Mouse (Mus musculus) mesoderm, embryonic 11.5 days (tissue): ENCODE data around the gene Raf1.
A peak's percentile ranks its signal among the peaks of the same experiment; 100 is the strongest.

Experiments used
- DNase-seq: peaks from one replicate; pipeline ENCODE4 v3.0.0-alpha.2; 2012; ENCODE audit warnings: low read depth, low spot score

The Raf1 gene

DNA sequence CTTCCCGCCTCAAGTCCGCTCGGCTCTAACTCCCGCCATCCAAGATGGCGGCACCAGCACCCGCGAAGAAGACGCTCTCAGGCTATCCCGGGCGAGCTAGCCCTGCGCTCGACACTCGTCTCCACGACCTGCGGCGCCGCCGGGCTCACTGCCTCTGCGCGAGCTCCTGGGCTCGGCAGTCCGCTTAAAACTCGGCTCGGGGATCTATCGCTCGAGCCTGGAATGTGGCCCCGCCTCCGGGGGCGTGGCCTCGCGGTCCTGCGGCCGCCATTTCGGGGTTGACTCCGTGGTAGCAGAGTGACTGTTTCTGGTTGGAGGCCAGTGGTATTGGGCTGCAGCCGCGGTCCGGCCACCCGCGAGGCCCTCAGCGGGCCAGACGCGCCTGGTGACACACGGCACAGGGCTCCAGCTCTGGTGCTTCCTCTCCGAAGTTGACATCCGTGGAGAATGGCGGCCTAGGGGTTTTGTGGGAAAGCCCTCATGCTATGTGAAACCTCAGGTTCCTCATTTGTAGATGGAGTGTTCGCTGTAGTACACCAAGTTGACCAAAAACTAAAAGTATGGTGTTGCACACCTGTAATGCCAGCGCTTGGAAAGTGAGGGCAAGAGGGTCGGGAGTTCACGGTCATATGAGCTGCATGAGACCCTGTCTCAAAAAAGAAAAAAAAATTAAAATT is at the start of gene Raf1:
Gene Raf1, minus strand, starts transcription at position 184 of the 677 bp plus-strand sequence.
- DNase-seq: peak; percentile 99

DNA sequence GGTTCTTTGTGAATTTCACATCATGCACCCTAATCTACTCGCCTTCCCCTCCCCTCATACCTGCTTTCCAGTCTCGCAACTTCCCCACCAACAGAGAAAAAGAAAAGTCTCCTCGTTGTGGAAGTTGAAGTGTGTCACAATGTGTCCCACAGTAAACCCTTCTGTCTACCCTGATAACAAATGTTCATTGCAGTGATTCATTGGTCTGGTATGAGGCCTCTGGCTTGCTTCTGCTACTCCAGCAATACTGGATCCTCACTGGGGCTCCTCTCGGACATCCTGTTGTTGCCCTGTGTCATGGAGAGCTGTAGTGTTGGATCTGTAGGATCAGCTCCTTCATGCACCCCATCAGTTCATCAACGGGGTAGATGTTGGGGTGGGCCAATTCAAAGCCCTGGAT is 45.8 kb upstream of the Raf1 start:
- DNase-seq: no peak

DNA sequence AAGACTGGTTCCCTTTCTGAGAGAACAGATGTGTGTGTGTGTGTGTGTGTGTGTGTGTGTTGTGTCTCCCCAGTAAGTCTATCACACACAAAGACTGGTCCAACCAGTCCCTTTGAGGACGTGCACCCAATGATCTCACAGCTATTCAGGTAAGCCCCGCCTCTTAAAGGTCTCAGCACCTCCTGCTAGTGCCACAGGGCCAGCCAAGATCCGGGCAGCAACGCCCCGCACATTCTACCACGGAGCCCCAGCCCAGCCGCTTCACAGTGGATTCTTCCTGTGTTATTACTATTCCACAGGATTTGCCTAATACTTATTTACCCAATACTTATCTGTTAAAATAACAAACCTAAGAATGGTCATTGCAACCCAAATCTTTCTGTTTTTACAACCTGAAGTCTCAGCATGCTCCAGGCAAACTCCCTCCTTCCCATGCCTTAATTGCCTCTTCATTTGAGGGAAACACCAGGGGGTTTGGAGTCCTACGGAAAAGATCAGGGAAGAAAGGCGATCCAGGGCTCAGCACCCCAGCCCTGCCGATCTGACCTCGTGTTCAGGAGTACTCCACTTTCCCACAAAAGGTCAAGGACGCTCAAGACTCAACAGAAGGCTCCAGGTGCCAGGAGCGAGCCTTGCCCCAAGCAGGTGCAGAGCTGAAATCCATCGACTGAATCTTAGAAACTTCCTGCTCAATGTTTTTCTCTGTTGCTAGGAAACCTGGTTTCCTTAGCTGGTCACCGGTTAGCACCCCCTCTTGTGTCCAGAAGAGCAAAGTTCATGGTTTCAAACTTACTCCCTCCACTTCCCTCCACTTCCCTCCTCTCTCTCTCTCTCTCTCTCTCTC is 41.5 kb upstream of the Raf1 start:
- peak; percentile 72 for DNase-seq

DNA sequence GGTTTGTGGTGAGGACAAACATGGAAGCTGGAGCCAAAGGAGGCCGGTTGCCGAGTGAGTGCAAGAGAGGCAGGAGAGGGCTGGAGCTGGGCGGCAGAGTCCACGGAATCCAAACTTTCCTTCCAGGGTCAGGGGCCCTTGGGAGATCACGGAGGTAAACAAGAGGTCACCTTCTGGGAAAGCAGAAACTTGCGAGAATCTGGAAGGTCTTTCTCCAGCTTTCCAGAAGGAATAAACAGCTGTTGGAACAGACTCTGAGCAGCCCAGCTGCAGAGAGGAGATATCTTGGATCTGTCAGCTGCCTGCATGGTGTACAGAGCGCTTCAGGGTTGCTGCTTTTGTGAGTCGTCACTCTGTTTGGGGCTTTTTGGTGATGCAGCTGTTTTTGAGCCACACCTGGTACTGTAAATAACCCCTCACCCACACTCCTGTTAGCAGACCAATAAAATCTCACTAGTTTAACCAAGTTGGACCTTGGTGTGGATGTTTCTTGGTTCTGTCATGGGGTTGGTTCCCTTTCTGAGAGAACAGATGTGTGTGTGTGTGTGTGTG is 40.7 kb upstream of the Raf1 start:
- DNase-seq: no peak

DNA sequence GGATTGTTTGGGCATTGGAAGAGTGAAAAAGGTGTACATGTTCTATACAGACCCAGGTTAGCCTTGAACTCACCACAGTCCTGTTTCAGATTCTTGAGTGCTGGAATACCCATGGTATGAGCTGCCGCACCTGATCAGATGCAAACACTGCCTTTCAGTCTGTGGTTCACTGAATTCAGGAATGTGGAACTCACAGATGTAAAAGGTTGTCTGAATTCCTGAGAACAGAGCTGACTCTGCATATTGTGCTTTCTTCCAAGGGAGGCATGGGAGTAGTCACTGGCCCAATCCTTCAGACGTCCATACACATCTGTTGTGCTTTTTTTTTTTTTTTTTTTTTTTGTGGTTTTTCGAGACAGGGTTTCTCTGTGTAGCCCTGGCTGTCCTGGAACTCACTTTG is 34.8 kb upstream of the Raf1 start:
- DNase-seq: no peak

DNA sequence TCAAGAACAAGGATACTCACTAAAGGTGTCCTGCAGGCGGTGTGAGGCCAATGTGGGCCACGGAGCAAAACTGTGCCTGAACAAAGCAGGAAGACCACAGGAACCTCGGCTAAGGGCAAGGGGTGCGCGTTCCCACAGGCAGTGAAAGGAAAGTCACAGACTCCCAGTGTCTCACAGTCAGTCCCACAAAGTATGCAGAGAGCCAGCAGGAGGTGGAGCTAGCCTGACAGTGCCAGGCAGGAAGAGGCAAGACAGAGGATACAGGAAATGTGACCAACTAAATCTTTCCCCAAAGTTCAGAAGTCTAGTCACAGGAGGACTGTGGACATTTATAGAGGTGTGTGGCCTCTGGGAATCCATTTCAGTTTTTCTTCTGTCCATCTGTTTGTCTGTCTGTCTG is 26.5 kb upstream of the Raf1 start:
- no peak for DNase-seq

DNA sequence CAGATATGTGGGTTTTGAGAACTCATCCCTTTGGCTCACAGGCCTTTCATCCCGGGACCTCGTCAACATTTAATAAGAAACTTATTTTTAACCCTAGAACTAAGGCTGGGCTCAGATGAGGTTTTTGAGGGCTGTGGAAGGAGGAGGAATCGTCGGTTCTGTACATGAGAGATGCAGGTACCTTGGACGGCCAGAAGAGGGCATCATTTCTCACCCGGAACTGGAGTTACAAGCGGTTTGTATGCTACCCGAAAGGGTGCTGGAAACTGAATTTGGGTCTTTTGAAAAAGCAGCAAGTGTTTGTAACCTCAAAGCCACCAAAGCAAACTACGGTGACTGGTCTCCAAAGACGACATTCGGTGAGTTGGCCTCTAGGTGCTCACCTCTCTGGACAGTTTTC is 24.9 kb upstream of the Raf1 start:
- DNase-seq: no peak

DNA sequence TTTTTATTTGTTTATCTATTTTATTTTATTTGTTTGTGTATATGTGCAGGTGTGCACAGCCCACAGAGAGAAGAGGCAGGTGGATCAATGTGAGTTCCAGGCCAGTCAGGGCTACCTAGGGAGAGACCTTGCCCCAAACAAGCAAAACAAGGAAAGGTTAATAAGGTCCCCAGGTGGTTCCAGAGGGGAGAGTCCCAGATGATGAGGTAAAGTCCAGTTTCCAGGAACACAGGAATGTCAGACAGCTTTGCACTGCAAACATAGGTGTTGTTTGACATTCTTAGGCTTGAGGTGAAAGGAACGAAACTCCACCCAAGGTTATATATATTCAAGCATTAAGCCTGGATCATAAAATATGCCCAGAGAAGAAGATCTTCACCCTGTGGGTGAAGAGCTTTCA is 24.3 kb upstream of the Raf1 start:
- DNase-seq: no peak

DNA sequence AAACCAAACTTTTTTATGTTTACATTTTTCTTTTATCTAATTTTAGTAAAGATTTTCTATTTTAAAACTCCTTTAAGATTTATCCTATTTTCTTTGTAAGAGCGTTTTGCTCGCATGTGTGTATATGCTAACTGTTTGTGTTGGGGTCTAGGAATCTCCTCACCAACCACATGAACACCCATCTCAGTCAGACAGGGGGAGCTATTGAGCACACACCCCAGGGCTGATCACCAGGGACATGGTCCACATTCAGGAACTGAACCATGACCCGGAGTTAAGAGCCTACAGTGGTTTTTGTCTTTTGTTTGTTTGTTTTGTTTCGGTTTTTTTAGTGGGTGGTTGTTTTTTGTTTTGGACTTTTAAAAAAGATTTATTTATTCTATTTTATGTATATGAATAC is 22.3 kb upstream of the Raf1 start:
- DNase-seq: no peak

DNA sequence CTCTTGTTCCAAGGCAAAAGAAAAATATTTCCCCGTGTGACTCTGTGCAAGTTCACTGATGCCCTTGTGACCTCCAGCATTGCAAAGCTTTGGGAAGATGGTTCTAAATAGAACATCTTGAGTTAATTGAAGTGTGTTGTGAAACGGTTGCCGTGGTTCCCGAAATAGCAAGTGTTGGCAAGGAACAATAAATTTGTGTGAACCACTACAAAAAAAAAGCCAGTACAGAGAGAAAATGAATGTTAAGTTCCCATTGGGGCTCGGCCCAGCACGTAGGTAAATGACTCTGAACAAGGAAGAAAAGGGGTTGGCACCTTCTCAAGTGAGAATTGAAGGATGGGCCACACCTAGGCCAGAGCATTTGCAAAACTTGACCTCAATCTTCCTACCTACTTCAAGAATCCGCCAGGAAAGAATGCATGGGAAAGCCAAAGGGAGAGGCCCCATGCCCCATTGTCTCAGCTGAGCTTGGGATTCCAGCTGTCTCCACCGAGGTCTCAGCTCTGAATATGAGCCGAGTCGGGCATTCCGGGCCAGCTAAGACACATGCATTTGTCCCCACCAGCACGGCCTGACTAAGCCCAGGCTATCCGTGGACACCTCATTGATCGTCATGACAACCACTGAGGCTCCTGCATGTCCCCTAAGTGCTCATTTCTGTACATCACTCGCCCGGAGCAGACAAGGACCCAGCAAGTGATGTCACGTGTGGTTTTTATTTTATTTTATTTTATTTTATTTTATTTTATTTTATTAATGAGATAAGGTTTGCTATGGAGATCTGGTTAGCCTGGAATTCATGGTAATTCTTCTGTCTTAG is 21.5 kb upstream of the Raf1 start:
- DNase-seq: no peak

DNA sequence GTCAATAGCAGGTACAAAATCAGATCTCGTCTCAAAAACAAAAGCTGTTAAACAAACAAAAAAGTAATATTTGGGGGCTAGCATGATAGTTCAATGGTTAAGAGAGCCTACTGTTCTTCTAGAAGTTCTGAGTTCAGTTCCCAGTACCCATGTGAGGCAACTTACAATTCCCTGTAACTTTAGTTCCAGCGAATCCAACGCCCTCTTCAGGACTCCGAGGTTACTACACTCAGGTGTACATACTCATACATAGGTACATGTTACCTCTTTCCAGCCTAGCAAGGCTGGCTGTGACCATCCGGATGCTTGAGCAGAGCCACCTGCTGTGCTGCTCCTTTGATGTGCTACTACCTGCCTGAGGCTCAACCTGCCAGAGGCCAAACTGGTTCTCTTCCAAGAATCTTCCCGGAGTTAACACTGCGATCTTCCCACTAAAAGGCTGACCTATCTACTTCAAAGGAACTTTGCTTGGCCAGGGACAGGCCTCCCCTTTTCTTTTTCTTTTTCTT is 20.3 kb upstream of the Raf1 start:
- no peak for DNase-seq

DNA sequence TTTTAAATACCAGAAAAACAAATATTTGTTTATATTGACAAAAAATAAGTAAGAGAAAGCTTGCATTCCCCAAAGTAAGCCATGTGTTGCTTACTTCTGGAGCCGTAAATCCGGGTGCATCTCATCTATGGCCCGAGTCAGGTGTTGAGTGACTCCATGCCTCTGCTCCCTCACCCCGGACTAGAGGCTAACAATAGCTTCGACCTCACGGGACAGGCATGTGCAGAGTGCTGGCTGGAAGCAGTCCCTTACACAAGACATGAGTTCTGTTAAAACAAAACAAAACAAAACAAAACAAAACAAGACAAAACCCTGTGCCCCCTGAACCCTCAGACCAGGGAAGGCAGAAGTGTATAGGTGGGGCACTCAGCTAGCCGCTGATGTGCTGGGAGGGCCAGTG is 18.7 kb upstream of the Raf1 start:
- no peak for DNase-seq

DNA sequence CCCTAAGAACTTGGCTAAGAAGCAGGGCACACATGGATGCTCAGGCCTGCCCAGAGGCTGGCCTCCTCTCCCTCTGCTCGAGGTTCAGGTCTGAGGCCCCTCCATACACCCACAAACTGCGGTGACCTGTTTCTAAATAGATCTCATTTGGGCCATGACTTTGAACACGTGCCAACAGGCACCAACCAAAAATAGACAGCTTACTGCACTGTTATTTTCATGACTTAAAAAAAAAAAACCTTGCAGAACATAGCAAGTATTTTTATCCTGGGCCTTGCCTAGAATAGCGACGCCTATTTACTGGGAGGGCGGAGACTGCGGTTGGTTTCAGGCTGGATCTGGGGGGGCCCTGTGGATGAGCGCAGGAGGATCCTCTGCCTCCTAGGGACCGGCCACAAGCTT is 18.0 kb upstream of the Raf1 start:
- no peak for DNase-seq

DNA sequence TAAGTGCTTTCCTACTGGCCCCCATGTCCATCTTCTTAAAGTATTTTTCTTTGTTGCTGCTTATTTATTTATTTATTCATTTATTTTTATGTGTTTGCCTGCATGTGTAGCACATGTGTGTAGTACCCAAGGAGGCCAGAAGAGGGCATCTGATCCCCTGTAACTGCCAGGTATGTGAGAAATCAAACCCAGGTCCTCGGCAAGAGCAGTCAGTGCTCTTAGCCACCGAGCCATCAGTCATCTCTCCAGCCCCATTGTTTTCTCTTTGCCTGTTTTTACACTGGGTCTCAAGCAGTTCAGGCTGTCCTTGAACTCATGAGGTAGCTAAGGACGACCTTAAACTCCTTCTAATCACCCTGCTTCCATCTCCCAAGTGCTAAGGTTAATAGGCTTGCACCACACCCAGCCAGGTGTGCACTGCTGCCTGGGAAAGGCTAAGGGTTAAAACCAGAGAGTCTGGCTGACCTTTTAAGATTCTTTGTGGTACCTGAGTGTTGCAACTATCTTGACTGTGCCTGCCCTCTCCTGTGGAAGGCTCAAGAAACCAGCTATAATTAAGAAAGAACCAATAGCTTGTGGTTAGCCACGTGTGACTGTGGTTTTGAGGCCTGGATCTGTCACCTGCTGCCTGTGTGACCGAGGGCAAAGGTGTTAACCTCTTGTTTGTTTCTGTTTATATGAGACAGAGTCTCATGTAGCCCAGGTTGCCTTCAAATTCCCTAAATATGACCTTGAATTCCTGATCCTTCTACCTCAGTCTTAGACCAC is 16.7 kb upstream of the Raf1 start:
- no peak for DNase-seq

DNA sequence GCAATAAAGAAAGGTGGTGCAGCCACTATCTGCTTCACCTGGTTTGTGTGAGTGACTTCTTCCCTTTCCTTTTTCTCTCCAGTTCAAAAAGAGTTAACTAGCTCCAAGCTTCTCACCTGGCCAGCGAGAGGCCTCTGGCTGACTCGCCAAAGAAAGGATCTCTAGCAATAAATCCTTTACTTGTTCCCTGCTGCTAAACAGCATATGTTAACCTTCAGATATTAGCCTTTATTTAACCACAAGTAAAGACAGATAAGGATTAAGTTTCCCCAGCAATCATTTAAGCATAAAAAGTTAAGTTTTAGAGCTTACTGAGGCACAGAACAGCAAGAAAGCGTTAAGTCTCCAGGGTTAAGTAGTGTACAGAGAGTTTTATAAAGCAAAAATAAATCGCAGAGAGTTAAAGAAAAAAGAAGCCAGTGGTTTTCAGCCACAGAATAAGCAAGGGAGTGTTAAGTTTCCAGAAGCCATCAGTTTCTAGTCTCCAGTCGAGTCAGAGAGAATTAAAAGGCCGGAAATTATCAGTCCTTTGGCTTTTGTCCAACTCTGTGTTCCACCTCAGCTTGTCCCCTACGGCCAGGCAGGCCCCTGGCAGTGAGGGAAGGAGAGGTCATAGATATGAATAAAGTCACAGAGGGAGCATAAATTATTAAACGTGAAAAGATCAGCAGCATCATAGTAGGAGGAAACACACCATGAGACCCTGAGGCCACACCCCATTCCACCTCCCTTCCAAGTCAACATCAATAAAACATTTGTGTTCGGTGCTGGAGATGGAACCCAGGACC is 15.9 kb upstream of the Raf1 start:
- DNase-seq: no peak

DNA sequence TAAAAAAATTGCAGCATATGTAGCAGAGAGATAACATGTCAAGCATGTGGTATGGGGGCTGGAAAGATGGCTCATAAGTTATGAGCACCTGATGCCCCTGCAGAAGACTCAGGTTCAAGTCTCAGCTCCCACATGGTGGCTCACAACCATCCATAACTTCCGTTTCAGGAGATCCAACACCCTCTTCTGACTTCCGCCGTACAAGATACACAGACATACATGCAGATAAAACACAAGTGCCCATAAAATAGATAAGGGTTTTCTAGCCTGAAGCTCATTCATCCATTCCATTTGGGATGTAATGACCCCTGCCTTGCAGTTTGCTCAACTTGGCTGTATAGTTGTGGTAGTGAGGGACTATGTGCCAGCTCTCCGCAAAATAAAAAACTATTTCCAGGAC is 13.7 kb upstream of the Raf1 start:
- DNase-seq: no peak

DNA sequence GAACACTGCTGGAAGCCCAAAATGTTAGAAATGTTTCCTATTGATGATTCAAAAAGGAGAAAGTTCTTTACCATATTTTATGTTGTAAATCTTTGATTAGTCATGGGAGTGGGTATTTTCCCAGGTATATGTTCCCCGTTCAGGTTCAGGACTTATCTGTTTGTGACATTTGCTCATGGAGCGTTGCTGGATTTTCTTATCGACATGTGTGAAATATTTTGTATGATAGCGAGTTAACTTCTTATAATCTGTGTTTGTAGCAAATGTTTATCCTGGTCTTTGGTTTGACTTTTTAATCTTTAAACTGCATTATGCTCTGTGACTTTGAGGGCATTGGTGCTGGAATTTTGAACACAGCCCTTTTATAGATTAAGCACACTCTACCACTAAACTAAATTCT is 12.2 kb upstream of the Raf1 start:
- DNase-seq: no peak

DNA sequence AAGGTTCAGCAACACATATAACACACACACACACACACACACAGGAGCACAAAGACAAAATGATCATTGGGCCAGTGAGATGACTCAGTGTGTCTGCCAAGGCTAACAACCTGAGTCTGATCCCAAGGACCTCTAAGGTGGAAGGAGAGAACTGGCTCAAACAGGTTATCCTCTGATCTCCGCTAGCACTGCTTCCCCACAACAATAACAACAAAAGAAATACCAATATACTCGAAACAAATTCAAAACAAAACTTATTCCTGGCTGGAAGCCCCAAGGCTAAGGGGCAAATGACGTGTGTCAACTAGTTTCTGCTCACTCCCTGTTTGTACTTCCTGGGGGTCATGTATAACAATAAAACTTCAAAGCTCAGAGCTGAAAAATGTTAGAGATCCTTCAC is 11.3 kb upstream of the Raf1 start:
- no peak for DNase-seq

DNA sequence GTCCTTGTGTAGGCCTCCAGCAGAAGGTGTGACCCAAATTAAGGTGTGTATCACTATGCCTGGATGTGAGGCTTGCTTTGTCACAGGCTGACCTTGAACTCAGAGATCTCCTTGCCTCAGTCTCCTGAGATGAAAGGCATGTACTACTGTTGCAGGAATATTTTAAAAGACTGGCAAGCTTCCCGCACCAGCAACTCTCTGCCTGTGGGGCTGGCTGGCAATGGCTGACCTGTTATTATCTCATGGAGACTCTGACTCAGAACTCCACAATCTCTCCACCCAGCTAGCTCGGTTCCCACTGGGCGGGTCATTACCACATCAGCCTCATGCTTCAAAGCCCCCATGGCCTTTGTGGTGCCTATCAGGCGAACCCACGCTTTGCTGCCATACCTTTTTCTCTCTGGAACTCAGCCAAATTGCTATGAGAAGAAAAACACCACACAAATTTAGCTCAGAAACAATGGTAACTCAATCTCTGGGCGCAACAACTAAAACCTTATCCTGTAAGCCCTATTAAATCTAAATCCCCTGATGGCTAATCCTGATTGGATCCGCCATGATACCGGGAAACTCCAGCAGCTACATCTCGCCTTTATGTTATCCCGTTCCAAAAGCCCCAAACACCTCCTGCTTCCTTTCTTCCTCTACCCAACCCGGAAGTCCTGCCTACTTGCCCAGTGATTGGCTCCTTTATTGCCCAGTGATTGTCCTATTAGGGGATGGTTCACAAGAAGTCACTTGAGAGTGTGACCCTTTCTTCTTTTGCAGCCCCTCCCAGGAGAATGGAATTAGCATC is 8.6 kb upstream of the Raf1 start:
- DNase-seq: no peak

DNA sequence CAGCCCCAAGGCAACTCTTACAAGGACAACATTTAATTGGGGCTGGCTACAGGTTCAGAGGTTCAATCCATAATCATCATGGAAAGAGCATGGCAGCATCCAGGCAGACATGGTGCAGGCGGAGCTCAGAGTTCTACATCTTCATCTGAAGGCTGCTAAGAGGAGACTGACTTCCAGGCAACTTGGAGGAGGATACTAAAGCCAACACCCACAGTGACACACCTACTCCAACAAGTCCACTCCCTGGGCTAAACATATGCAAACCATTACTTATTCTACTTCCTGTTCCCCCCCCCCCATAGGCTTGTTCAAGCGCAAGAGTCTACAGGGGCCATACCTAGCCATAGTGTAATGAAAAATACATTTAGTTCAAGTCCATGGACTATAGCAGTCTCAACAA is 7.8 kb upstream of the Raf1 start:
- DNase-seq: no peak
